Mouse (Mus musculus) intestine, postnatal 0 days (tissue): ENCODE data around the gene Olfr64. TPM values are rescaled to one million over a fixed set of nuclear protein-coding genes. Genes with fewer than 3 reads are reported as not detected.

Experiments
- ATAC-seq: fragments of 200-750 bp; cut with Nextera tagmentation; 2 replicates; pipeline ENCODE4 v1.8.0; 2017; ENCODE audit warnings: mild to moderate bottlenecking, moderate TSS enrichment, moderate library complexity
- H3K27ac ChIP-seq: fragments of 300-500 bp; sonication (generic); 2 replicates; pipeline ENCODE4 v1.5.1; 2014; ENCODE audit warnings: mild to moderate bottlenecking, low read depth, low read length, moderate library complexity
- H3K27me3 ChIP-seq: fragments of 300-500 bp; sonication (generic); replicated peaks from 2 replicates; pipeline ENCODE4 v1.6.1; 2014; ENCODE audit warnings: low read length, mixed read lengths; ENCODE audit not compliant: control insufficient read depth, insufficient read depth
- H3K36me3 ChIP-seq: fragments of 300-500 bp; sonication (generic); 2 replicates; pipeline ENCODE4 v1.6.1; 2014; ENCODE audit warnings: mild to moderate bottlenecking, moderate library complexity; ENCODE audit not compliant: control insufficient read depth, insufficient read depth
- H3K4me1 ChIP-seq: fragments of 300-500 bp; sonication (generic); replicated peaks from 2 replicates; pipeline ENCODE4 v1.6.1; 2014; ENCODE audit warnings: antibody characterized with exemption, low read length, mixed read lengths; ENCODE audit not compliant: control insufficient read depth, insufficient read depth
- H3K4me2 ChIP-seq: fragments of 300-500 bp; sonication (generic); replicated peaks from 2 replicates; pipeline ENCODE4 v1.6.1; 2014; ENCODE audit warnings: low read depth, mild to moderate bottlenecking, moderate library complexity
- H3K4me3 ChIP-seq: fragments of 300-500 bp; sonication (generic); 2 replicates; pipeline ENCODE4 v1.5.1; 2014; ENCODE audit warnings: low read depth, low read length
- H3K9ac ChIP-seq: fragments of 300-500 bp; sonication (generic); 2 replicates; pipeline ENCODE4 v1.6.1; 2014; ENCODE audit warnings: mild to moderate bottlenecking, low read depth, low read length
- H3K9me3 ChIP-seq: fragments of 300-500 bp; sonication (generic); 2 replicates; pipeline ENCODE4 v1.6.1; 2016; ENCODE audit warnings: mixed run types; ENCODE audit not compliant: control insufficient read depth
- CTCF ChIP-seq: sonication (generic); IDR thresholded peaks from 2 replicates; pipeline ENCODE4 v1.5.1; 2016; ENCODE audit warnings: low read depth, mild to moderate bottlenecking, control low read depth, antibody characterized with exemption, moderate library complexity
- WGBS: fragments of 180-500 bp; shearing (Covaris S2); extraction: QIAGEN DNeasy Blood & Tissue Kit; methylation state at CpG from one replicate; pipeline ENCODE4 v1.1.7; 2014; 5-methylcytosine and 5-hydroxymethylcytosine counted together
- polyA plus RNA-seq: library from polyadenylated mRNA; unstranded; fragments of >200 nt; fragmentation: Nextera tagmentation; extraction: Ambion mirVana; gene quantifications from 2 replicates; pipeline ENCODE4 v1.2.1, GENCODE M21; 2015

The Olfr64 gene
- polyA plus RNA-seq, 1 experiment from 2014 or later = not detected

- Histone ChIP-seq H3K27me3 (no peaks in the 10 kb centered on the region), H3K27ac (no peak overlapping the region), H3K4me2 (no peak overlapping the region), H3K9me3 (no peaks in the 10 kb centered on the region), H3K9ac (no peak overlapping the region), H3K36me3 (no peaks in the 10 kb centered on the region), H3K4me1 (no peaks in the 10 kb centered on the region), H3K4me3 (no peak overlapping the region)
- no peak for TF ChIP-seq CTCF
- no peak for ATAC-seq
These were observed 28.6 kb downstream of the Olfr64 start for GRCm38 (mm10) chr7:103865716-103866115.

GRCm38 (mm10) chr7:103861531-103861930, 32.8 kb downstream of the Olfr64 start:
- Histone ChIP-seq H3K27me3 (no peaks in the 10 kb centered on the region), H3K27ac (no peak overlapping the region), H3K4me1 (no peaks in the 10 kb centered on the region), H3K36me3 (no peaks in the 10 kb centered on the region), H3K4me2 (no peak overlapping the region), H3K9ac (no peak overlapping the region), H3K9me3 (no peaks in the 10 kb centered on the region), H3K4me3 (no peak overlapping the region)
- WGBS = 83% methylated on average over 3 of the region's 3 CpGs
- TF ChIP-seq CTCF = no peak
- no peak for ATAC-seq

GRCm38 (mm10) chr7:103860855-103861254, 33.4 kb downstream of the Olfr64 start:
- no peak for TF ChIP-seq CTCF
- 41% methylated on average over 1 of the region's 1 CpGs for WGBS
- Histone ChIP-seq H3K9me3 (no peaks in the 10 kb centered on the region), H3K4me3 (no peak overlapping the region), H3K4me1 (no peaks in the 10 kb centered on the region), H3K9ac (no peak overlapping the region), H3K4me2 (no peak overlapping the region), H3K27me3 (no peaks in the 10 kb centered on the region), H3K27ac (no peak overlapping the region), H3K36me3 (no peaks in the 10 kb centered on the region)
- peak; percentile 69; the same call in 1 of the 2 replicates for ATAC-seq

GRCm38 (mm10) chr7:103859076-103859475, 35.2 kb downstream of the Olfr64 start:
- Histone ChIP-seq H3K9ac (no peak overlapping the region), H3K4me3 (no peak overlapping the region), H3K27me3 (no peaks in the 10 kb centered on the region), H3K9me3 (no peaks in the 10 kb centered on the region), H3K4me1 (no peaks in the 10 kb centered on the region), H3K36me3 (no peaks in the 10 kb centered on the region), H3K4me2 (no peak overlapping the region), H3K27ac (no peak overlapping the region)
- ATAC-seq = no peak
- TF ChIP-seq CTCF = no peak
- WGBS = 40% methylated on average over 2 of the region's 2 CpGs

GRCm38 (mm10) chr7:103854669-103855068, 39.6 kb downstream of the Olfr64 start:
- Histone ChIP-seq H3K9ac (no peak overlapping the region), H3K36me3 (no peaks in the 10 kb centered on the region), H3K4me3 (no peak overlapping the region), H3K9me3 (no peaks in the 10 kb centered on the region), H3K27ac (no peak overlapping the region), H3K4me1 (no peaks in the 10 kb centered on the region), H3K27me3 (no peaks in the 10 kb centered on the region), H3K4me2 (no peak overlapping the region)
- no peak for TF ChIP-seq CTCF
- 61% methylated on average over 1 of the region's 1 CpGs for WGBS
- no peak for ATAC-seq

GRCm38 (mm10) chr7:103853090-103853489, 41.2 kb downstream of the Olfr64 start, which contains the start of gene Hbb-y:
Gene Hbb-y (minus strand): TSS chr7:103853216.
- Histone ChIP-seq H3K9ac (no peak within 1 kb of the TSS), H3K27me3 (no peaks in the 10 kb centered on the region), H3K27ac (no peak within 1 kb of the TSS), H3K4me3 (no peak within 1 kb of the TSS), H3K4me2 (no peak within 1 kb of the TSS), H3K36me3 (no peaks in the 10 kb centered on the region), H3K9me3 (no peaks in the 10 kb centered on the region), H3K4me1 (no peaks in the 10 kb centered on the region)
- TF ChIP-seq CTCF = no peak
- 59% methylated on average over 2 of the region's 2 CpGs for WGBS
- no peak for ATAC-seq
